Mouse (Mus musculus) liver, postnatal 0 days (tissue): ENCODE results near the gene Morn4. TPM values are rescaled to one million over a fixed set of nuclear protein-coding genes. Genes with fewer than 3 reads are reported as not detected.

Source experiments
- ATAC-seq: fragments of 200-750 bp; cut with Nextera tagmentation; 2 replicates; pipeline ENCODE4 v1.8.0; 2017; ENCODE audit warnings: mild to moderate bottlenecking, moderate library complexity
- DNase-seq: peaks from one replicate; pipeline ENCODE4 v3.0.0-alpha.2; 2016
- H3K27ac ChIP-seq: fragments of 300-500 bp; sonication (generic); 2 replicates; pipeline ENCODE4 v1.5.1; 2014; ENCODE audit warnings: antibody characterized with exemption, moderate library complexity, mild to moderate bottlenecking, low read depth
- H3K27me3 ChIP-seq: fragments of 300-500 bp; sonication (generic); 2 replicates; pipeline ENCODE4 v1.6.1; 2014; ENCODE audit warnings: low read length, control low read depth, mixed read lengths; ENCODE audit not compliant: insufficient read depth
- H3K36me3 ChIP-seq: fragments of 300-500 bp; sonication (generic); replicated peaks from 2 replicates; pipeline ENCODE4 v1.6.1; 2014; ENCODE audit warnings: mild to moderate bottlenecking, control low read depth, low read length, moderate library complexity, mixed read lengths; ENCODE audit not compliant: insufficient read depth
- H3K4me1 ChIP-seq: fragments of 300-500 bp; sonication (generic); 2 replicates; pipeline ENCODE4 v1.6.1; 2014; ENCODE audit warnings: antibody characterized with exemption, mild to moderate bottlenecking, control low read depth; ENCODE audit not compliant: insufficient read depth
- H3K4me2 ChIP-seq: fragments of 300-500 bp; sonication (generic); 2 replicates; pipeline ENCODE4 v1.6.1; 2014; ENCODE audit warnings: low read depth, mild to moderate bottlenecking, low read length, moderate library complexity, mixed read lengths
- H3K4me3 ChIP-seq: fragments of 300-500 bp; sonication (generic); 2 replicates; pipeline ENCODE4 v1.5.1; 2014; ENCODE audit warnings: low read depth, low read length
- H3K9ac ChIP-seq: fragments of 300-500 bp; sonication (generic); replicated peaks from 2 replicates; pipeline ENCODE4 v1.6.1; 2014; ENCODE audit warnings: mild to moderate bottlenecking, moderate library complexity
- H3K9me3 ChIP-seq: fragments of 300-500 bp; sonication (generic); 2 replicates; pipeline ENCODE4 v1.6.1; 2016; ENCODE audit warnings: mild to moderate bottlenecking, control low read depth, low read length, mixed read lengths
- CTCF ChIP-seq: sonication (generic); IDR thresholded peaks from 2 replicates; pipeline ENCODE4 v1.5.1; 2016; ENCODE audit warnings: antibody characterized with exemption, low read depth
- EP300 ChIP-seq: IDR thresholded peaks from 2 replicates; pipeline ENCODE4 v1.6.1; 2016; ENCODE audit warnings: antibody characterized with exemption, low read depth, mild to moderate bottlenecking
- WGBS: fragments of 180-500 bp; shearing (Covaris S2); extraction: QIAGEN DNeasy Blood & Tissue Kit; methylation state at CpG from one replicate; pipeline ENCODE4 v1.1.7; 2014; ENCODE audit not compliant: insufficient replicate concordance; 5-methylcytosine and 5-hydroxymethylcytosine counted together
- polyA plus RNA-seq: library from polyadenylated mRNA; unstranded; fragments of >200 nt; fragmentation: Nextera tagmentation; extraction: Ambion mirVana; gene quantifications from 2 replicates; pipeline ENCODE4 v1.2.1, GENCODE M21; 2015

Morn4 gene
- polyA plus RNA-seq, 1 experiment from 2014 or later: 0.54 TPM

- DNase-seq (no peak), ATAC-seq (peak; percentile 19; the same call in 1 of the 2 replicates)
- TF ChIP-seq EP300 (no peak), CTCF (peak; percentile 50)
- no peaks in the 10 kb centered on the region for H3K9me3 ChIP-seq
- WGBS: 67% methylated on average over 7 of the region's 7 CpGs
- H3K27me3 ChIP-seq: no peaks in the 10 kb centered on the region
- H3K4me2 ChIP-seq: no peak overlapping the region
- H3K27ac ChIP-seq: peak overlapping the region; percentile 91
- no peak overlapping the region for H3K4me3 ChIP-seq
- H3K36me3 ChIP-seq: peaks cover 8% of the 10 kb centered on the region
- H3K4me1 ChIP-seq: peaks cover 12% of the 10 kb centered on the region
- H3K9ac ChIP-seq: no peak overlapping the region
These were observed 14.9 kb downstream of the Morn4 start for GRCm38 (mm10) chr19:42071221-42071620.

GRCm38 (mm10) chr19:42069241-42069525 is 17.0 kb downstream of the Morn4 start:
- Histone ChIP-seq H3K4me2 (no peak overlapping the region), H3K9ac (no peak overlapping the region), H3K27ac (no peak overlapping the region), H3K36me3 (peaks cover 8% of the 10 kb centered on the region), H3K27me3 (no peaks in the 10 kb centered on the region), H3K9me3 (no peaks in the 10 kb centered on the region), H3K4me3 (no peak overlapping the region), H3K4me1 (peaks cover 12% of the 10 kb centered on the region)
- TF ChIP-seq CTCF: peak; percentile 57
- no peak for TF ChIP-seq EP300
- 60% methylated on average over 6 of the region's 6 CpGs for WGBS
- no peak for ATAC-seq
- no peak for DNase-seq

- DNase-seq: no peak
- WGBS: 64% methylated on average over 11 of the region's 11 CpGs
- no peak for ATAC-seq
- no peaks in the 10 kb centered on the region for H3K27me3 ChIP-seq
- no peak overlapping the region for H3K9ac ChIP-seq
- H3K27ac ChIP-seq: no peak overlapping the region
- H3K4me3 ChIP-seq: no peak overlapping the region
- TF ChIP-seq CTCF: no peak
- no peak for TF ChIP-seq EP300
- peaks cover 8% of the 10 kb centered on the region for H3K36me3 ChIP-seq
- peaks cover 12% of the 10 kb centered on the region for H3K4me1 ChIP-seq
- no peak overlapping the region for H3K4me2 ChIP-seq
- H3K9me3 ChIP-seq: no peaks in the 10 kb centered on the region
These were observed 17.5 kb downstream of the Morn4 start for GRCm38 (mm10) chr19:42068441-42069240.

- Histone ChIP-seq H3K9me3 (no peaks in the 10 kb centered on the region), H3K36me3 (no peaks in the 10 kb centered on the region), H3K4me1 (peaks cover 2% of the 10 kb centered on the region; the same call in 1 of the 2 replicates), H3K4me3 (no peak overlapping the region), H3K4me2 (no peak overlapping the region), H3K27me3 (no peaks in the 10 kb centered on the region), H3K9ac (no peak overlapping the region), H3K27ac (no peak overlapping the region)
- TF ChIP-seq EP300 (no peak), CTCF (no peak)
- WGBS: 60% methylated on average over 7 of the region's 7 CpGs
- ATAC-seq (peak; percentile 69), DNase-seq (no peak)
These were observed 24.7 kb downstream of the Morn4 start for GRCm38 (mm10) chr19:42061443-42061842.

GRCm38 (mm10) chr19:42058426-42058825 is 27.7 kb downstream of the Morn4 start:
- 50% methylated on average over 7 of the region's 7 CpGs for WGBS
- Histone ChIP-seq H3K27ac (peak overlapping the region; percentile 30; the same call in 1 of the 2 replicates), H3K4me2 (no peak overlapping the region), H3K4me1 (peaks cover 7% of the 10 kb centered on the region), H3K27me3 (no peaks in the 10 kb centered on the region), H3K9ac (no peak overlapping the region), H3K36me3 (no peaks in the 10 kb centered on the region), H3K4me3 (no peak overlapping the region), H3K9me3 (no peaks in the 10 kb centered on the region)
- ATAC-seq: no peak
- no peak for DNase-seq
- TF ChIP-seq CTCF (no peak), EP300 (no peak)

GRCm38 (mm10) chr19:42056719-42057409 is 29.3 kb downstream of the Morn4 start:
- H3K27me3 ChIP-seq: no peaks in the 10 kb centered on the region
- H3K36me3 ChIP-seq: no peaks in the 10 kb centered on the region
- no peaks in the 10 kb centered on the region for H3K9me3 ChIP-seq
- TF ChIP-seq CTCF: no peak
- no peak for TF ChIP-seq EP300
- H3K4me1 ChIP-seq: peaks cover 7% of the 10 kb centered on the region
- no peak for ATAC-seq
- H3K27ac ChIP-seq: no peak overlapping the region
- whole genome bisulfite sequencing: 62% methylated on average over 6 of the region's 6 CpGs
- no peak overlapping the region for H3K9ac ChIP-seq
- H3K4me3 ChIP-seq: no peak overlapping the region
- no peak for DNase-seq
- H3K4me2 ChIP-seq: no peak overlapping the region
